Mouse (Mus musculus) lung, postnatal 36 days (tissue): ENCODE data around the gene Dph5.
A peak's percentile ranks its signal among the peaks of the same experiment; 100 is the strongest.
"Not testable (repeated sequence)": the region's sequence is repeated elsewhere in the genome, so short reads cannot be mapped to it uniquely, and the experiment has no call there.

Experiments
- DNase-seq: peaks from one replicate; pipeline ENCODE4 v3.0.0; 2022; ENCODE audit warnings: mixed read lengths

The Dph5 gene

DNA sequence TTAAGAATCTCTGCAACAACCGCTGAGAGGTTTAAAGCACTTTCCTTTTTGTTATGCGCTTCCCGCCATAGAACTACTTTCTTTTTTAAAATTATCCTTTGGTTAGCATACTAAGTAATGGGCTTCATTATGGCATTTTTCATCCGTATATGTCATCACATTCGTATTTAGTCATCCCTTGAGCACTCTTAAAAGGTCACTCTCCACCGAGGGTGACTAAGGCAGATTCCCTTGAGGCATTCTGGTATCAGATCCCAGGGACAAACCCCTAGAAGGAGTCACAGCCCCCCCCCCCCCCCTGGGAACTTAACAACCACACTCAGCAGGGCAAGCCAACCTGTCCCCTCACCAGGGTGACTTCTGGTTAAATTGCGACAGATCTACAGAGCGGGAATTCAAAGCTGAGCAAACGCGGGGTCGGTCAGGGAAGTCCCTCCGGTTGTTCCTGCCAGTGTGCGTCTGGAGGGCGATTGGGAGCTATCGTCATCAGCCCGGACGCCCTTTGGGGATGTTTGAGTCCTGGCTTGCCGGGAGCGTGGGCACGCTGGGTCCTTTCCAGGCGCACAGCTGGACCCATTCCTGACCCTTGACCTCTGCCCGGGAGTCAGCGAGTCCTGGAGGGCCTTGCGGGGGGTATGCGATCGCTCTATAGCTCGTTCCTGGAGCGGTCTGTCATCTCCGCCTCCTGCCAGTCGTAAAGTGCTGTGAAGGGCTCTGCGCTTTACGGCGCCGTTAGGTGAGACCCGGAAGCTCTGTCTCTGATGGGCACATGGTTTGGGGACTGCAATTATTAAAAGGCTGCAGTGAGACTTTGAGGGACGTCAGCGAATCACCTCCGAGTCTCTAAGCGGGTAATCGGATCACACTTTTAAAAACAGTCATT lies at the start of gene Dph5:
TSS of gene Dph5 (plus strand) at position 411 of the 883 bp plus-strand sequence.
- DNase-seq, result peak; percentile 95

DNA sequence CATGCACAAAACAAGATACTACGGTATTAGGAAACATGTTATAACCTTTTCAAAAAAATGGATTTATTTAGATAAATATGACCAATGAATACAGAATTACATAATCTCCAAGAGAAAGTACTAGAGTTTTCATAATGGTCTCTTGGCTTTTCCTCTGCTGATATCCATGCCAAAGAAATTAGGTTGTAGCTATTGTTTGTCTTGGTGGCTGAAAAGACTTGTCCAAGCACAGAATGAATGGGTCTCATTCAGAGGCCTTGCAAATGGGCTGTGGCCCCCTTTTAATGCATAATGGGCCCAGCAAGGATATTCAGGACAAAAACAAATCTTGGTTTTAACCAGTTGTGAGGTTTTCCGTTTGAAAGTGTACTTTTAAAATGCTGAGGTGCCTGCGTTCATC lies 43.1 kb upstream of the Dph5 start:
- DNase-seq, result no peak

DNA sequence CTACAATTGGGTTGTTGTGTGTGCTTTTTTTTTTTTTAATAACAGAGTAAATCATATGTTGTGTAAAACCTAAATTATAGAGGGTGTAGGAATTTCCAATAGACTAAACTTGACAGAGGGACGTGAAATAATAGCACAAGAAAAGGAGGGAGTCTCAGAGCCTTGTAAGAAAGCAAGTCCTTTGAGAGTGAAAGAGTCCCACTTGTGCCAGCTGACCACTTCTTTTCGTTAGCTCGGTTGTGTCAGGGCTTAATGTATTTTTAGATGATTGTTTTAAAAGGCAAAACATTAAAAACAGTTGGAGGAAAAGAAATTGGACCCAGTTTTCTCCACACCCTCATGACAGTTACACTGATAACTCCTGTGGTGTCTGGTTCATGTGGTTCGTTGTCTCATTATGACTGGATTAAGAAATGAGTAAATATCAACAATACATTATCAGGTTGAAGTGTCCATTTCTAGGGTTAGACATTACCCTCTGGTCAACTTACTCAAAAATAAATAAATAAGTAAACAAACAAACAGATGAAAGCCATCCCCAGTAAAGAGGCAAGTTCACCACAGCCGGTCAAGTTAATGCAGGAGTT lies 42.5 kb upstream of the Dph5 start:
- DNase-seq, result no peak

DNA sequence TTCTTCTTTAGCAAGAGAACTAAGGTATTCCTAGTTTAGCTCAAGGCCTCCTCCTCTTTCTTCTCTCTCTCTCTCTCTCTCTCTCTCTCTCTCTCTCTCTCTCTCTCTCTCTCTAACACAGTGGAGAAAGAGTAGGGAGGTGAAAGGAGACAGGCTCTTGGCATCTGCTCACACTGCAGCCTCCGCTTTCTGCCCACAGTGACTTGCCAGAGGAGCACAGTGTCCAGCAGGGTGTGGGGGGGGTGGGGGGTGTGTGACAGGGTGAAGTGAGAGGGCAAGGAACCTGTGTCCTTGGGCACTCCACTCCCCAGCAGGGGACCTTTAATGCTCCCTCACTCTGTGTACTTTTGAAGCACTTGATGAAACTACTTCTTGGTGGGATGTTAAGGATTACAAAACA lies 41.9 kb upstream of the Dph5 start:
- no peak for DNase-seq

DNA sequence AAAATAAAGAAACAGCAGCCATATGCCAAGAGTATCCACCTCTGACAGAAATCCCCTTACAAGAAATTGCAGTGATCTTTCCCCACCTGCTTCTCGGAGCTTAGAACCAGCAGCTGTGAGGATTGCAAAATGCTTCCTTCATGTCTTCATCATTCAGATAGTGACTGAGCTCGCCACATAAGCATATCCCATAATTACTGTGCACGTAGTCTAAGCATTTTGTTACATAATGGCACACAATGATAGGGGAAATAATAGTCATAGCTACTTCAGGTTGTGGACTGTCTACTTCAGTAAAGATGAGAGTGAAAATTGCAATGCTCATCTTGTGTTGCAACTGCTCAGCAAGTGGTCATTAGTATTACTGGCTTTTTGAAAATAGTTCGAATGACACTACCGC lies 41.5 kb upstream of the Dph5 start:
- DNase-seq, result no peak

GRCm38 (mm10) chr3:115848686-115849480 lies 38.8 kb upstream of the Dph5 start:
- no peak for DNase-seq

- no peak for DNase-seq
Measured at GRCm38 (mm10) chr3:115850946-115851345, 36.7 kb upstream of the Dph5 start.

DNA sequence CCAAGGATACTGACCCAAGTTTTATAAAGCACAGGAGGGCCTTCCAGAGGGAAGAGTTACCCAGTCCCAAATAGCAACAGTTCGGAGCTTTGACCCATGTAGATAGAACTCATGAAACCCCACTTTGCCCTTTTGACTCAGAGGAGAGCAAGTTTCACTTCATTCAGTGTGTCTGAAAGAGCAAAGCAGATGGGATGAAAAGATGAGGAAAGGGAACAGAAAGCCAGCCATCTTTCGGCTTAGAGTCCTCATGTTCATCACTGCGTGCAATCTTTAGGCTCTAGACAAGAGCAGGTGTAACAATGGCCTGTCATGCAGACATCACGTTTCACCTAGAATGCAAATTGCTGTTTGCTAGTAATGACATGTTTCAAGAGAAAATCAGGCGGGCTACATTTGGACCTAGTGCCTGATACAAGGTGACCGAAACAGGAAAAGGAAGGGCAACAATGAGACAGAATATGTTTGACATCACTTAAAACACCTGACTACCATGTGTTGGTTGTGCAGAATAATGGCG lies 32.9 kb upstream of the Dph5 start:
- DNase-seq, result no peak

DNA sequence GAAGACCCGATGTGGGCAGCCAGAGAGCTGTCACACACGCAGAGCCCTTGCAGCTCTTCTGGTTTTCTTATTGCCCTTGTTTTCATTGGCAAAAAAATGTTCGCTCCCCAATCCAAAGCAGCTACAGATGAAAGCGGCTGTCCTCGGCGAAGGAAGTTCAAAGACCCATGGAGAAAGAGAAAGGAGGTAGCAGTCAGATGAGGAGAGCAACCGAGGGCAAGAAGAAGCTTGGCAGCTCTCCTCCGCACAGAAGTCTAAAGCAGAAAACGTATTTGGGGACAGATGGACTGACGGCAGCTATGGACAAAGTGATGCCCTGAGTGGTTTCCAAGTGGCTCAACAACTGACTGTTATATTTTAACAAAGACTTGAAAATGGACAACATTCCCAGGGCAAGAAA lies 32.1 kb upstream of the Dph5 start:
- DNase-seq, result no peak

DNA sequence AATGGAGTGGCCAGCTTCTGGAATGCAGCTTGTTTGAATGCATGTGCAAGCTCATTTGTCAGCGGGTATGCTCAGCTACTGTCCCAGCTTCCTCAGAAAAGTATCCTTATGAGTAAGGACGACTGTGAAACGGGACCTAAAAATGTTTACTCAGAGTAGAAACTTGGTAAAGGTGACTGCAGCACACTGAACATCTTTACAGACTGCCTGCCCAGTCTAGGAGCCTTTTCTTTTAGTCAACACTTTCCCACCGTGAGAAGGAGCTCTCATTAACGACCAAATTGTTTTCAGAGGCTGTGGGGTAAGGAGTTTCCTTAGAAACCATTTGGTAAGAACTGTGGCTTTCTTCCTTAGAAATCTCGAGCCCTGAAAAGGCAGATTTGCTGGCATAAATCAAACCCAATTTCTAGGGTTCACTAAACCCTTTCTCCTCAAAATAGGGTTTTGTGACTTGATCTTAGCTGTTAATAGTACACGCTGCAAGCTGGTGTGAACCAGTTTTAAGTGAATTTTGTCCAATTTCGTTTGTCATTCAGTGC lies 31.1 kb upstream of the Dph5 start:
- DNase-seq, result no peak

DNA sequence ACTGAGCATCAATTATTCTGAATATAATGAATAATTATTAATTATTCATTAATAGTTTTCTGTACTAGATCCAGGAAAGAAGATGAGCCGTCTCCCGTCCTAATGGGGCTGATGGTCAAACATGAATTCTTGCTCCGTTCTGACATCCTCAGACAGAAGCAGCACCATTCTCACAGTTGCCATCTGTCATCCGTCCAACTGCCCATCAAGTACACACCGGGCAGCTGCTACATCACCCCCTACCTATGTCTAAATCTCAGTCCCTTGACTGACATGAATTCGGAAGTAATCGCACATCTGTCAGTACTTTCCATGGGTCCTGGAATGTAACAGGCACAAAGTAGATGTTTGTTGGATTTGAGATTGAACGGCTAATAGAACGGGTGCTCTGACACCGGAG lies 30.2 kb upstream of the Dph5 start:
- no peak for DNase-seq

- no peak for DNase-seq
Measured at GRCm38 (mm10) chr3:115858822-115859221, 28.8 kb upstream of the Dph5 start.

GRCm38 (mm10) chr3:115860780-115861179 lies 26.9 kb upstream of the Dph5 start:
- DNase-seq, result not testable (repeated sequence)

GRCm38 (mm10) chr3:115863487-115863886 lies 24.1 kb upstream of the Dph5 start:
- DNase-seq, result no peak

GRCm38 (mm10) chr3:115867150-115867549 lies 20.5 kb upstream of the Dph5 start:
- no peak for DNase-seq

- no peak for DNase-seq
Measured at GRCm38 (mm10) chr3:115867901-115868300, 19.7 kb upstream of the Dph5 start.

DNA sequence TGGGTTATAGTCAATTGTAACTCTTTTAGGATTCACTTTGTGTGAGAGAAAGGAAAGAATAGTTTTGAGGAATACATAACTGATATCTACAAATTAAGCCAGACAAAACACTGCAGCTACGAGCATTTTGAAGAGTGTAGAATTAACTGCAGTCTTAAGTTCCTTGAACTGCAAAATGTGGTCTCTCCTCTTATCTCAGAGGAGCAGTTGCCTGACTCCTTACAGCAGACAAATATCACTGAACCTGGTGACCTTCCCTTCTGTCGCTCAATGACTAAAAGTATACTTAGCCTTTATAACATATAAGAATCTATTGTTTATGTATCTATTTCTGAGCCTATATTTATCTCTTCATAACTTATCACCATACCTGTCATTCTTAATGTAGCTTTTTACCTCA lies 18.3 kb upstream of the Dph5 start:
- DNase-seq, result no peak

GRCm38 (mm10) chr3:115875551-115875950 lies 12.1 kb upstream of the Dph5 start:
- DNase-seq, result no peak

DNA sequence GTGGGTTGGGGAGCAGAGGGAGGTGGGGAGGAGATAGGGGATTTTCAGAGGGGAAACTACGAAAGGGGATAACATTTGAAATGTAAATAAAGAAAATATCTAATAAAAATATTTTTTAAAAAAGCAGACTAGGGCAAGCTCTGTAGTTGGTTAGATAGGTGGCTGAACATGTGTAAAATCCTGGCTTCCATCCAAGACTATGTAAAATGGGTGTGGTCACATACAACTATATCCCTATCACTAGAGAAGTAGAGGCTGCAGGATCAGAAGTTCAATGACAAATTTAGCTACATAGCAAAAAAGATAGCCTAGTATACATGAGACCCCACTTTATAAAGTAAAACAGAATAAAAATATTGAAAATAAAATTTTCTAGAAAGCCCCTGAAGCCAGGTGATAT lies 10.5 kb upstream of the Dph5 start:
- DNase-seq, result no peak

DNA sequence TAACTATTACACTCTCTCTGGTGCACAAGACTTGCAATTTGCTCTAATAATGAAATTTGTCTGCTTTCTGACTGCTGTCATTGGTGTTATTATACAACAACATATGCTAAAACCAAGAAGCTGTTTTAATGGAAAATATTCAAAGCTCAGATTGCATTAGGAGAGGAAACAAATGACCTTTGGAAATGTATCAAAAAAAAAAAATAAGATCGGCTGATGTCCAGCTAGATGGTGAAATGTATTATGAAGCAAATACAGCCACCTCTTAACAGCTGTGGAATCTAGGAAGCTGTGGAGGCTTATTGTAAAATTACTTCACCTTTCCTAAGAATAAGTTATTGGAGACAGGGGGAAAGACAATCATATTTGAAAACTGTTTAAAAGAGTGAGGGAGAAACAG lies 3.6 kb upstream of the Dph5 start:
- no peak for DNase-seq

DNA sequence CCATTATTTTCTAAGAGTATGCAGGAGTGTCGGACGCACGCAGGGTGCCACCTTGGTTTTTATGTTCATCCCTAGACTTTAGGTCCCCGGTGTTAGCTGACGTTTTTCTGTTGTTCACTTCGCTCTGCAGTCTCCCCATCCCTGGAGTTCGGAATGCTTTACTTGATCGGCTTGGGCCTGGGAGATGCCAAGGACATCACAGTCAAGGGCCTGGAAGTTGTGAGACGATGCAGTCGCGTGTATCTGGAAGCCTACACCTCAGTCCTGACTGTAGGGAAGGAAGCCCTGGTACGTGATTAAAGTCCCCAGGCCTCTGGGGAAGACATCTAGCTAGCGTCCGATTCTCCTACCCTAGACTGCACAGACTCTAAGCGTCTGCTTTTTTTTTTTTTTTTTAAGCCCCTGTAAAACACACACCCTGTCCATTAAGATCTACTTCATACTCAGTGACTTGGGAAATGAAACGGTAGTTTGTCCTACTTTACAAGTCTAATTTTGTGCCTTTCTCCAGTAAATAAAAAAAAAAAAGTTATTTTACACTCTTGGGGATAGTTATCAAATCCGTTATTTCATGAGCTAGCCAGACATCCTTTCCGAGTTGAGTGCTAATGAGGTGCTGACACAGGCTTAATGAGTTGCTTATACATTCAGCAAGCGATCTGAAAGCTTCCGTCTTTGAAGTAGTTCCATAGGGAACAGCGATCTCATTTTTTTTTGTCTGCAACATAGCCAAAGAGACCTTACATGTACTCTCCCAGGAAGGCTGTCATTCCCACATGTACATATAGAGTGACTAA lies 871 bp downstream of the Dph5 start:
- DNase-seq, result no peak

DNA sequence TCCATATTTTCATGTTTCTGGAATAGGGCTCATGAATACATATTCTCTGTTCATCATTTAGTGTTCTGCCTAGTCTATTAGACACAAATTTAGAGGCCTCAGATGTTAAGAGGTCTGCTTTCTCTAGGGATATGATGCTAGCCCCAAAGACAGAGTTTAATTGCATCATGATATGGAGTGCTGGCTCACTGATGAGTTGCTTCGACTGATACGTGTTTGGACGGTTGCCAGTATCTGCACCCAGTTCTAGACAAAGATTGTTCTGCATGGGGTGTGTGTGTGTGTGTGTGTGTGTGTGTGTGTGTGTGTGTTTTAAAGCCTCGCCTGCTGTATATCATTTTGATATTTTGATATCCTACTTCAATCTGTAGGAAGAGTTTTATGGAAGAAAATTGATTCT lies 4.7 kb downstream of the Dph5 start:
- no peak for DNase-seq
